In the genomic region with DNA sequence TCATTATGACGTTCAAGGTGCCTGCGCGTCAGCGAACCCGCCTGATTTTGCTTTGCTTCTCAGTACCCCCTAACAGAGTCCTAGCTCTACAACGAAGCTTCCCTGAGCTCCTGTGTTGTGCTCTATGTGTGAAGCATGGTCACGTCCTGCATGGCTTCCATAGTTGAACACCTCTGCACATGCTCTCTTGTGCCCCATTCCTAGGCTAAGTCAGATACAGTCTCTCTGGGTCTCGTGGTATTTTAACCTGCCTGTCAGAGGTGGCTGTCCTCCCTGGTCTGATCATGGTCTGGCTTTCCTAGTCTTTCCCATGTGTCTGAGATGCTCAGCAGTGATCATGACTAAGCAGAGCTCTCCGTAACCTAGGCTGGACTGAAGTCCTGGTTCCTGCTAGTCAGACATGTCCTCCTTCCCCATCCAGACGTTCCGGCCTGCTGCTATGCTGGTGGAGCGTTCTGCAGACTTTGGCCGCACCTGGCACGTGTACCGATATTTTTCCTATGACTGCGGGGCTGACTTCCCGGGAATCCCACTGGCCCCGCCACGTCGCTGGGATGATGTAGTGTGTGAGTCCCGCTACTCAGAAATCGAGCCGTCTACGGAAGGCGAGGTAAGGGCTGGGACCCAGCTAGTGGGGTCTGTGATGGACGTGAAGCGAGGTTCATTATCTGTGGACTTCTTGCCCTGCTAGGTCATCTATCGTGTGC, we compare ENCODE assay signal across 10 mouse cellular contexts. TPM values are rescaled to one million over a fixed set of nuclear protein-coding genes. Genes with fewer than 3 reads are reported as not detected.
DNase-seq lines count a peak whose midpoint lies in the region; ATAC-seq and TF ChIP-seq lines count a peak whose summit lies in the region.
"Had no signal": no experiment of that assay in that cellular context is flagged by ENCODE, and none has a peak within 500 bp of the region (broad histone marks: within the 10 kb centered on the region; RNA-seq: fewer than 3 reads in every experiment).

No protein-coding gene starts in this region.

- no peak for TF ChIP-seq CTCF in intestine, postnatal 0 days (IDR thresholded peaks at IDR 0.05; ENCODE audit: low read depth)

- intact Hi-C loops in heart, postnatal 25 days (cut with DNase I), result no loop called here
- intact Hi-C loops in left cerebral cortex, postnatal 10 days (cut with DNase I), result no loop called here

- no peak for ATAC-seq in heart, embryonic 13.5 days (ENCODE audit: extremely low read depth, insufficient number of reproducible peaks, low FRiP score, low TSS enrichment)
- no peak for ATAC-seq in neural tube, embryonic 12.5 days (ENCODE audit: low FRiP score, low read depth)
- ATAC-seq in intestine, postnatal 0 days, result no peak
- ATAC-seq in CD4-positive, CD25-positive, alpha-beta regulatory T cell, adult 4 months, result no peak

- peaks cover 52% of the 10 kb centered on the region for H3K36me3 ChIP-seq in heart, embryonic 13.5 days
- H3K36me3 ChIP-seq in neural tube, embryonic 12.5 days, result peaks cover 28% of the 10 kb centered on the region
- H3K36me3 ChIP-seq in intestine, postnatal 0 days (ENCODE audit: control insufficient read depth, insufficient read depth), result peaks cover 41% of the 10 kb centered on the region

- H3K9me3 ChIP-seq in heart, embryonic 13.5 days, result no peaks in the 10 kb centered on the region
- H3K9me3 ChIP-seq in neural tube, embryonic 12.5 days, result no peaks in the 10 kb centered on the region
- H3K9me3 ChIP-seq in intestine, postnatal 0 days (ENCODE audit: control insufficient read depth), result no peaks in the 10 kb centered on the region

- peaks cover 35% of the 10 kb centered on the region for H3K4me1 ChIP-seq in heart, embryonic 13.5 days
- peaks cover 16% of the 10 kb centered on the region for H3K4me1 ChIP-seq in neural tube, embryonic 12.5 days
- 0 out of 2 replicates have a peak, but pooled peaks cover 7% of the 10 kb centered on the region for H3K4me1 ChIP-seq in intestine, postnatal 0 days (replicated peaks; ENCODE audit: control insufficient read depth, insufficient read depth, low read length)

- H3K4me3 ChIP-seq in heart, embryonic 13.5 days, result peak overlapping the region; percentile 73
- no peak overlapping the region for H3K4me3 ChIP-seq in neural tube, embryonic 12.5 days
- no peak overlapping the region for H3K4me3 ChIP-seq in intestine, postnatal 0 days (ENCODE audit: low read depth, low read length)

- DNase-seq in heart, postnatal 25 days (ENCODE audit: low spot score), result no peak
- DNase-seq in neural tube, embryonic 10.5 days (ENCODE audit: extremely low spot score, low spot score), result no peak
- no peak for DNase-seq in left cerebral cortex, postnatal 10 days (ENCODE audit: extremely low spot score in 1 of 2, low spot score in 2 of 2)
- no peak for DNase-seq in spleen, adult 18-20 months
- DNase-seq: right cerebral cortex, postnatal 4 days; thymus, postnatal 25 days had no signal

- H3K9ac ChIP-seq in heart, embryonic 13.5 days, result peak overlapping the region; percentile 92
- no peak overlapping the region for H3K9ac ChIP-seq in neural tube, embryonic 12.5 days
- H3K9ac ChIP-seq in intestine, postnatal 0 days (ENCODE audit: low read depth, low read length), result 0 out of 2 replicates have a peak overlapping the region, but pooled peaks have one; percentile 26

- WGBS in heart, embryonic 13.5 days, result 82% methylated on average over 28 of the region's 28 CpGs
- 93% methylated on average over 28 of the region's 28 CpGs for WGBS in neural tube, embryonic 12.5 days
- WGBS in intestine, postnatal 0 days, result 91% methylated on average over 28 of the region's 28 CpGs

- no peaks in the 10 kb centered on the region for H3K27me3 ChIP-seq in heart, embryonic 13.5 days (replicated peaks)
- H3K27me3 ChIP-seq in neural tube, embryonic 12.5 days (replicated peaks), result no peaks in the 10 kb centered on the region
- no peaks in the 10 kb centered on the region for H3K27me3 ChIP-seq in intestine, postnatal 0 days (replicated peaks; ENCODE audit: control insufficient read depth, insufficient read depth, low read length)

- peak overlapping the region; percentile 73 for H3K27ac ChIP-seq in heart, embryonic 13.5 days (replicated peaks)
- no peak overlapping the region for H3K27ac ChIP-seq in neural tube, embryonic 12.5 days
- no peak overlapping the region for H3K27ac ChIP-seq in intestine, postnatal 0 days (ENCODE audit: low read depth, low read length)

- H3K4me2 ChIP-seq in heart, embryonic 13.5 days, result peak overlapping the region; percentile 97
- peak overlapping the region; percentile 63 for H3K4me2 ChIP-seq in neural tube, embryonic 12.5 days (replicated peaks)
- no peak overlapping the region for H3K4me2 ChIP-seq in intestine, postnatal 0 days (replicated peaks; ENCODE audit: low read depth)

RNA-seq across cellular contexts. Expression of gene Lamb2, which starts 1.4 kb away (rescaled TPM):
- polyA plus RNA-seq in heart, embryonic 13.5 days (2015; fragmentation: Nextera tagmentation; extraction: Ambion mirVana), result 45.3 and 49.0 TPM in 2 replicates
- 100 to 1,000 TPM; 354 to 360 TPM for total RNA-seq in heart, postnatal 25 days (2021)
- 28.6 and 29.4 TPM in 2 replicates for polyA plus RNA-seq in neural tube, embryonic 12.5 days (2016; fragmentation: Nextera tagmentation; extraction: Ambion mirVana)
- 8.9 and 10.1 TPM in 2 replicates for polyA plus RNA-seq in intestine, postnatal 0 days (2015; fragmentation: Nextera tagmentation; extraction: Ambion mirVana)
- 10 to 100 TPM; 29.6 to 34.2 TPM for total RNA-seq in left cerebral cortex, postnatal 10 days (2021)
- under 1 TPM; 0.10 to 0.13 TPM for polyA plus RNA-seq in CD4-positive, CD25-positive, alpha-beta regulatory T cell, adult 4 months (2017; shearing (Covaris generic))

RNA-seq across cellular contexts. Expression of gene Usp19, which starts 9.4 kb away (rescaled TPM):
- polyA plus RNA-seq in heart, embryonic 13.5 days (2015; fragmentation: Nextera tagmentation; extraction: Ambion mirVana), result 51.4 and 55.9 TPM in 2 replicates
- total RNA-seq in heart, postnatal 25 days (2021), result 10 to 100 TPM; 78.7 to 93.7 TPM
- polyA plus RNA-seq in neural tube, embryonic 12.5 days (2016; fragmentation: Nextera tagmentation; extraction: Ambion mirVana), result 104 TPM in 2 replicates
- polyA plus RNA-seq in intestine, postnatal 0 days (2015; fragmentation: Nextera tagmentation; extraction: Ambion mirVana), result 17.2 and 17.6 TPM in 2 replicates
- total RNA-seq in left cerebral cortex, postnatal 10 days (2021), result 100 to 1,000 TPM; 104 to 114 TPM
- polyA plus RNA-seq in CD4-positive, CD25-positive, alpha-beta regulatory T cell, adult 4 months (2017; shearing (Covaris generic)), result 10 to 100 TPM; 15.1 to 16.6 TPM

RNA-seq across cellular contexts. Expression of gene Klhdc8b, which starts 19.6 kb away (rescaled TPM):
- 90.6 and 106 TPM in 2 replicates for polyA plus RNA-seq in heart, embryonic 13.5 days (2015; fragmentation: Nextera tagmentation; extraction: Ambion mirVana)
- total RNA-seq in heart, postnatal 25 days (2021), result 10 to 100 TPM in 1 of 2 experiments, 1 to 10 TPM in 1; 9.5 to 10.1 TPM
- 51.1 and 63.4 TPM in 2 replicates for polyA plus RNA-seq in neural tube, embryonic 12.5 days (2016; fragmentation: Nextera tagmentation; extraction: Ambion mirVana)
- 24.2 and 24.8 TPM in 2 replicates for polyA plus RNA-seq in intestine, postnatal 0 days (2015; fragmentation: Nextera tagmentation; extraction: Ambion mirVana)
- total RNA-seq in left cerebral cortex, postnatal 10 days (2021), result 10 to 100 TPM; 32.5 to 35.9 TPM
- polyA plus RNA-seq in CD4-positive, CD25-positive, alpha-beta regulatory T cell, adult 4 months (2017; shearing (Covaris generic)), result 1 to 10 TPM; 1.6 to 2.2 TPM

RNA-seq across cellular contexts. Expression of gene Ccdc71, which starts 20.6 kb away (rescaled TPM):
- polyA plus RNA-seq in heart, embryonic 13.5 days (2015; fragmentation: Nextera tagmentation; extraction: Ambion mirVana), result 36.3 and 42.7 TPM in 2 replicates
- total RNA-seq in heart, postnatal 25 days (2021), result 10 to 100 TPM; 25.8 to 26.4 TPM
- 44.8 and 49.4 TPM in 2 replicates for polyA plus RNA-seq in neural tube, embryonic 12.5 days (2016; fragmentation: Nextera tagmentation; extraction: Ambion mirVana)
- 29.4 and 30.2 TPM in 2 replicates for polyA plus RNA-seq in intestine, postnatal 0 days (2015; fragmentation: Nextera tagmentation; extraction: Ambion mirVana)
- 10 to 100 TPM; 38.7 to 39.6 TPM for total RNA-seq in left cerebral cortex, postnatal 10 days (2021)
- polyA plus RNA-seq in CD4-positive, CD25-positive, alpha-beta regulatory T cell, adult 4 months (2017; shearing (Covaris generic)), result 10 to 100 TPM; 29.9 to 39.2 TPM

RNA-seq across cellular contexts. Expression of gene Qars, which starts 26.5 kb away (rescaled TPM):
- 62.2 and 69.0 TPM in 2 replicates for polyA plus RNA-seq in heart, embryonic 13.5 days (2015; fragmentation: Nextera tagmentation; extraction: Ambion mirVana)
- total RNA-seq in heart, postnatal 25 days (2021), result 10 to 100 TPM; 74.2 to 74.3 TPM
- polyA plus RNA-seq in neural tube, embryonic 12.5 days (2016; fragmentation: Nextera tagmentation; extraction: Ambion mirVana), result 86.9 and 89.9 TPM in 2 replicates
- polyA plus RNA-seq in intestine, postnatal 0 days (2015; fragmentation: Nextera tagmentation; extraction: Ambion mirVana), result 66.4 and 74.7 TPM in 2 replicates
- total RNA-seq in left cerebral cortex, postnatal 10 days (2021), result 10 to 100 TPM; 82.9 to 91.8 TPM
- polyA plus RNA-seq in CD4-positive, CD25-positive, alpha-beta regulatory T cell, adult 4 months (2017; shearing (Covaris generic)), result 100 to 1,000 TPM; 132 to 223 TPM
